ENCODE assay signal across 28 mouse cellular contexts in the genomic region with DNA sequence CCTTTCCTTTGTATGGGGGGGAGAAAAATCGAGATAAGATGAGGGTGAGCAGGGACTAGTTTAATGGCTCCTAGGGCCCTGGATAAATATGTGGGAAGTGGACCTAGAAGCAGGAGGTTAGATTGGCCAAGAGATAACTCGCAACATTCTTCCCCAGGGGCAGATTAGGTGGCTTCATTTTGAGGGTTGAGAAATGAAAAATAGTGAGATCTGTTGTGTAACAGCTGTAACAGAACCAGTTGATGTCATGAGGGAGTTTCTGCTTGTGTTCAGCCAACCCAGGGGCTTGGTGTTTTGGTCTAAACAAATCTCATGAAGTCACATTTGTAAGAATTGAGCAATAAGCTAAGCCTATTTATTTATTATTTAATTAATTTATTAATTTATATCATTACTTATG. TPM values are rescaled to one million over a fixed set of nuclear protein-coding genes. Genes with fewer than 3 reads are reported as not detected.
DNase-seq lines count a peak whose midpoint lies in the region; ATAC-seq and TF ChIP-seq lines count a peak whose summit lies in the region.
"Had no signal": no experiment of that assay in that cellular context is flagged by ENCODE, and none has a peak within 500 bp of the region (broad histone marks: within the 10 kb centered on the region; RNA-seq: fewer than 3 reads in every experiment).

No protein-coding gene starts in this region.

- ATAC-seq in lung, postnatal 0 days, result no peak; the same call in 1 of the 2 replicates
- ATAC-seq in megakaryocyte progenitor cell, adult 5-6 weeks (replicated peaks; ENCODE audit: poor library complexity), result peak; percentile 7; the same call in 1 of the 2 replicates

- 60% methylated on average over 2 of the region's 2 CpGs for WGBS in lung, postnatal 0 days
- WGBS in heart, embryonic 10.5 days, result 67% methylated on average over 2 of the region's 2 CpGs

- H3K4me2 ChIP-seq in lung, postnatal 0 days (replicated peaks; ENCODE audit: low read depth, low read length), result no peak overlapping the region
- H3K4me2 ChIP-seq: embryonic facial prominence, embryonic 15.5 days; forebrain, embryonic 12.5 days; midbrain, embryonic 12.5 days; neural tube, embryonic 13.5 days had no signal

- 0 out of 2 replicates have a peak, but pooled peaks cover 16% of the 10 kb centered on the region for H3K36me3 ChIP-seq in lung, postnatal 0 days (ENCODE audit: insufficient read depth, low read length)
- H3K36me3 ChIP-seq in heart, embryonic 10.5 days, result peaks cover 48% of the 10 kb centered on the region
- H3K36me3 ChIP-seq: embryonic facial prominence, embryonic 15.5 days; forebrain, embryonic 12.5 days; midbrain, embryonic 12.5 days; neural tube, embryonic 13.5 days had no signal

- TF ChIP-seq CTCF in gastrocnemius, adult 2 months (IDR thresholded peaks at IDR 0.05), result no peak
- no peak for TF ChIP-seq CTCF in lung, postnatal 0 days (IDR thresholded peaks at IDR 0.05)

- no peak for DNase-seq in gastrocnemius, adult 2 months
- DNase-seq in gastrocnemius, adult 8-10 months (ENCODE audit: low spot score in 2 of 2), result no peak
- peak; percentile 81 for DNase-seq in lung, postnatal 0 days (ENCODE audit: low spot score)
- DNase-seq in lung, postnatal 4 days, result no peak
- peak; percentile 55 for DNase-seq in fat pad, adult 2 months (ENCODE audit: extremely low read depth, low read depth, low spot score)
- no peak for DNase-seq in layer of hippocampus, postnatal 36 days
- DNase-seq in heart, embryonic 10.5 days (ENCODE audit: low spot score), result no peak
- DNase-seq: adrenal gland, postnatal 25 days; cerebellum, adult 11-12 months; cerebellum, postnatal 25 days; gastrocnemius, postnatal 36 days; kidney, adult 18-20 months; kidney, postnatal 14 days; right cerebral cortex, adult 18-20 months; thymus, postnatal 14 days had no signal

- no peaks in the 10 kb centered on the region for H3K27me3 ChIP-seq in lung, postnatal 0 days (replicated peaks; ENCODE audit: insufficient read depth, low read length)
- no peaks in the 10 kb centered on the region for H3K27me3 ChIP-seq in heart, embryonic 10.5 days (ENCODE audit: insufficient read depth, poor library complexity, severe bottlenecking)
- H3K27me3 ChIP-seq: embryonic facial prominence, embryonic 15.5 days; forebrain, embryonic 12.5 days; neural tube, embryonic 13.5 days had no signal

- no peaks in the 10 kb centered on the region for H3K9me3 ChIP-seq in lung, postnatal 0 days (ENCODE audit: low read length)
- no peaks in the 10 kb centered on the region for H3K9me3 ChIP-seq in heart, embryonic 10.5 days
- H3K9me3 ChIP-seq: embryonic facial prominence, embryonic 15.5 days; forebrain, embryonic 12.5 days; midbrain, embryonic 12.5 days; neural tube, embryonic 13.5 days had no signal

- no peaks in the 10 kb centered on the region; the same call in 1 of the 2 replicates for H3K4me1 ChIP-seq in lung, postnatal 0 days (ENCODE audit: insufficient read depth, low read depth, low read length)
- peaks cover 20% of the 10 kb centered on the region for H3K4me1 ChIP-seq in heart, embryonic 10.5 days
- H3K4me1 ChIP-seq: neural tube, embryonic 13.5 days had no signal

- intact Hi-C loops in gastrocnemius, adult 2 months (cut with DNase I), result no loop called here

- peak; percentile 57; the same call in 1 of the 2 replicates for TF ChIP-seq EP300 in lung, postnatal 0 days (IDR thresholded peaks at IDR 0.05)

- H3K27ac ChIP-seq in gastrocnemius, adult 2 months, result peak overlapping the region; percentile 68
- H3K27ac ChIP-seq in lung, postnatal 0 days (ENCODE audit: low read length), result no peak overlapping the region
- no peak overlapping the region for H3K27ac ChIP-seq in heart, embryonic 10.5 days
- H3K27ac ChIP-seq: embryonic facial prominence, embryonic 15.5 days; forebrain, embryonic 12.5 days; midbrain, embryonic 12.5 days; neural tube, embryonic 13.5 days had no signal

- H3K4me3 ChIP-seq in gastrocnemius, adult 2 months, result no peak overlapping the region
- no peak overlapping the region for H3K4me3 ChIP-seq in lung, postnatal 0 days (ENCODE audit: low read depth, low read length)
- H3K4me3 ChIP-seq in heart, embryonic 10.5 days, result no peak overlapping the region
- H3K4me3 ChIP-seq: embryonic facial prominence, embryonic 15.5 days; forebrain, embryonic 12.5 days; midbrain, embryonic 12.5 days; neural tube, embryonic 13.5 days had no signal

- H3K9ac ChIP-seq in lung, postnatal 0 days (replicated peaks; ENCODE audit: low read depth), result no peak overlapping the region
- H3K9ac ChIP-seq: embryonic facial prominence, embryonic 15.5 days; forebrain, embryonic 12.5 days; midbrain, embryonic 12.5 days; neural tube, embryonic 13.5 days had no signal

RNA-seq across cellular contexts. Expression of gene Slc43a3, which starts 5.0 kb away (rescaled TPM):
- total RNA-seq in gastrocnemius, adult 2 months (2021), result 10 to 100 TPM; 26.4 to 30.2 TPM
- total RNA-seq in gastrocnemius, adult 8-10 months (2022), result 10 to 100 TPM; 10.9 to 29.6 (median 17.7) TPM
- 121 and 122 TPM in 2 replicates for polyA plus RNA-seq in lung, postnatal 0 days (2015; fragmentation: Nextera tagmentation; extraction: Ambion mirVana)
- total RNA-seq in megakaryocyte progenitor cell, adult 5-6 weeks (2015), result 111 and 119 TPM in 2 replicates
- 94.2 and 94.7 TPM in 2 replicates for total RNA-seq in megakaryocyte progenitor cell, adult 5-6 weeks (2017)
- 1 to 10 TPM in 1 of 2 experiments, under 1 TPM in 1; 0.37 to 2.6 TPM for total RNA-seq in layer of hippocampus, postnatal 36 days (2021)
- polyA plus RNA-seq in heart, embryonic 10.5 days (2016; fragmentation: Nextera tagmentation; extraction: Ambion mirVana), result 48.4 and 50.9 TPM in 2 replicates

RNA-seq across cellular contexts. Expression of gene Prg2, which starts 38.9 kb away (rescaled TPM):
- total RNA-seq in gastrocnemius, adult 2 months (2021), result not detected
- not detected for total RNA-seq in gastrocnemius, adult 8-10 months (2022)
- polyA plus RNA-seq in lung, postnatal 0 days (2015; fragmentation: Nextera tagmentation; extraction: Ambion mirVana), result not detected in 2 replicates
- total RNA-seq in megakaryocyte progenitor cell, adult 5-6 weeks (2015), result 43.2 and 74.2 TPM in 2 replicates
- 135 and 270 TPM in 2 replicates for total RNA-seq in megakaryocyte progenitor cell, adult 5-6 weeks (2017)
- total RNA-seq in layer of hippocampus, postnatal 36 days (2021), result not detected
- polyA plus RNA-seq in heart, embryonic 10.5 days (2016; fragmentation: Nextera tagmentation; extraction: Ambion mirVana), result 0.64 TPM in 1 of 2 replicates, not detected in the other
- total RNA-seq: adrenal gland, postnatal 25 days; gastrocnemius, postnatal 36 days; layer of hippocampus, adult 8-10 months; left cerebral cortex, adult 18-20 months; left cerebral cortex, postnatal 36 days; liver, adult 2 months had no signal
- polyA plus RNA-seq: C2C12; embryonic facial prominence, embryonic 15.5 days; forebrain, embryonic 12.5 days; midbrain, embryonic 12.5 days; testis, adult 2 months had no signal

RNA-seq across cellular contexts. Expression of gene Prg3, which starts 46.7 kb away (rescaled TPM):
- not detected for total RNA-seq in gastrocnemius, adult 2 months (2021)
- total RNA-seq in gastrocnemius, adult 8-10 months (2022), result not detected
- not detected in 2 replicates for polyA plus RNA-seq in lung, postnatal 0 days (2015; fragmentation: Nextera tagmentation; extraction: Ambion mirVana)
- 8.4 and 12.8 TPM in 2 replicates for total RNA-seq in megakaryocyte progenitor cell, adult 5-6 weeks (2015)
- total RNA-seq in megakaryocyte progenitor cell, adult 5-6 weeks (2017), result 15.9 and 16.4 TPM in 2 replicates
- total RNA-seq in layer of hippocampus, postnatal 36 days (2021), result not detected
- 0.31 TPM in 1 of 2 replicates, not detected in the other for polyA plus RNA-seq in heart, embryonic 10.5 days (2016; fragmentation: Nextera tagmentation; extraction: Ambion mirVana)
- total RNA-seq: adrenal gland, postnatal 25 days; gastrocnemius, postnatal 36 days; layer of hippocampus, adult 8-10 months; left cerebral cortex, adult 18-20 months; left cerebral cortex, postnatal 36 days; liver, adult 2 months had no signal
- polyA plus RNA-seq: C2C12; embryonic facial prominence, embryonic 15.5 days; forebrain, embryonic 12.5 days; liver, adult 2 months; midbrain, embryonic 12.5 days; neural tube, embryonic 13.5 days; small intestine, adult 2 months; testis, adult 2 months had no signal

RNA-seq across cellular contexts. Expression of gene Rtn4rl2, which starts 54.8 kb away (rescaled TPM):
- under 1 TPM; 0.28 to 0.41 TPM for total RNA-seq in gastrocnemius, adult 2 months (2021)
- under 1 TPM in 3 of 4 experiments, not detected in 1; 0.19 to 0.62 (median 0.43) TPM for total RNA-seq in gastrocnemius, adult 8-10 months (2022)
- polyA plus RNA-seq in lung, postnatal 0 days (2015; fragmentation: Nextera tagmentation; extraction: Ambion mirVana), result 0.62 and 1.1 TPM in 2 replicates
- not detected in 2 replicates for total RNA-seq in megakaryocyte progenitor cell, adult 5-6 weeks (2015)
- not detected in 2 replicates for total RNA-seq in megakaryocyte progenitor cell, adult 5-6 weeks (2017)
- total RNA-seq in layer of hippocampus, postnatal 36 days (2021), result 10 to 100 TPM; 91.2 to 94.8 TPM
- 0.33 and 0.88 TPM in 2 replicates for polyA plus RNA-seq in heart, embryonic 10.5 days (2016; fragmentation: Nextera tagmentation; extraction: Ambion mirVana)
- total RNA-seq: hematopoietic stem cell, adult 5-6 weeks; liver, adult 2 months had no signal

Comparison
In these comparisons a context has a peak if more than half of its experiments do, and no peak if none do; other contexts are left out.
1. DNase-seq: peak in lung, postnatal 0 days (single experiment) and fat pad, adult 2 months (single experiment); none in gastrocnemius, adult 2 months (single experiment), gastrocnemius, adult 8-10 months (0 of 2), lung, postnatal 4 days (0 of 2), layer of hippocampus, postnatal 36 days (0 of 2) and heart, embryonic 10.5 days (single experiment).
2. RNA of gene Prg2, which starts 38.9 kb away (total RNA-seq): 43.2 to 270 TPM in megakaryocyte progenitor cell, adult 5-6 weeks; not detected in gastrocnemius, adult 2 months, not detected in gastrocnemius, adult 8-10 months and not detected in layer of hippocampus, postnatal 36 days; every median in the first group is over 10 times any median in the second.
3. RNA of gene Prg3, which starts 46.7 kb away (total RNA-seq): 8.4 to 16.4 TPM in megakaryocyte progenitor cell, adult 5-6 weeks; not detected in gastrocnemius, adult 2 months, not detected in gastrocnemius, adult 8-10 months and not detected in layer of hippocampus, postnatal 36 days; every median in the first group is over 4 times any median in the second.